8 mouse cellular contexts compared by ENCODE assay signal in the genomic region with DNA sequence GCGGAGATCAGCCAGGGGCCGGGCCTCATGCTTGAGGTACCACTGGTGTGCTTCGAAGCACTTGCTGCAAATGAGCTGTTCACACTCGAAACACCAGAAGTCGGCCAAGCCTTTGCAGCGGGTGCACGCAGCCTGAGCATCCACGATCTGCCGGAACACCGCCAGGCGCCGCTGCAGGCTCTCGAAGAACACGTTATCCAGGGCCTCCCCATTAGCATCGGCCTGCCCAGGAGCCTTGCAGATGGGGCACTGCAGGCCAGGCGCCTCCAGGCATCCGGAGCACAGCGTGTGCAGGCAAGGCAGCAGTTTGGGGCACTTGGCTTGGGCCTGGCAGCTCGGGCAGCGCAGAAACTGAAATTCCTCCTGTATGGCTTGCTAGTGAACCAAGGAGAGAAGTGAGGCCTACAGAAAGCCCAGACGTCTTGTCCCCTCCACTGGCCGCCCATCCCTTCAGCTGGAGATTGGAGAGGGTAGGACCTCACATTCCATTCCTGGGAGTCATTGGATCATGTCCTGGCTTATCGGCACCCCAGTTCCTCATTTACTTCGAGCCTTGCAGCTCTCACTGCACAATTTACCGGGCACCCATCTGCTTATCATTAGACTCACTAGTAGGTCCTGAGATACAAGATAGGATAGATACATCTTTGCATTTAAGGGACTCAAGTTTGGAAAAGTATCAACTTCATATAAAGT. TPM values are rescaled to one million over a fixed set of nuclear protein-coding genes. Genes with fewer than 3 reads are reported as not detected.
DNase-seq lines count a peak whose midpoint lies in the region; ATAC-seq lines count a peak whose summit lies in the region.

No protein-coding gene starts in this region.

- H3K27ac ChIP-seq in embryonic facial prominence, embryonic 14.5 days (replicated peaks; ENCODE audit: low read depth, low read length) = peak overlapping the region; percentile 70
- peak overlapping the region; percentile 77; the same call in 1 of the 2 replicates for H3K27ac ChIP-seq in limb, embryonic 13.5 days
- H3K27ac ChIP-seq in midbrain, embryonic 15.5 days = no peak overlapping the region

- ATAC-seq in embryonic facial prominence, embryonic 14.5 days (ENCODE audit: low read depth) = peak; percentile 84
- ATAC-seq in limb, embryonic 13.5 days (ENCODE audit: low FRiP score, low read depth) = peak; percentile 69; the same call in 1 of the 2 replicates
- ATAC-seq in midbrain, embryonic 15.5 days (replicated peaks) = peak; percentile 50; the same call in 1 of the 2 replicates

- H3K4me2 ChIP-seq in embryonic facial prominence, embryonic 14.5 days (ENCODE audit: low read depth, low read length) = peak overlapping the region; percentile 70
- H3K4me2 ChIP-seq in limb, embryonic 13.5 days (replicated peaks) = peak overlapping the region; percentile 67
- peak overlapping the region; percentile 37 for H3K4me2 ChIP-seq in midbrain, embryonic 15.5 days

- H3K27me3 ChIP-seq in embryonic facial prominence, embryonic 14.5 days (replicated peaks; ENCODE audit: control insufficient read depth, insufficient read depth, low read length) = no peaks in the 10 kb centered on the region
- H3K27me3 ChIP-seq in limb, embryonic 13.5 days = no peaks in the 10 kb centered on the region
- H3K27me3 ChIP-seq in midbrain, embryonic 15.5 days (replicated peaks) = no peaks in the 10 kb centered on the region

- H3K4me1 ChIP-seq in embryonic facial prominence, embryonic 14.5 days (ENCODE audit: control insufficient read depth, insufficient read depth, low read length) = peaks cover 37% of the 10 kb centered on the region
- H3K4me1 ChIP-seq in limb, embryonic 13.5 days = peaks cover 61% of the 10 kb centered on the region
- H3K4me1 ChIP-seq in midbrain, embryonic 15.5 days = peaks cover 27% of the 10 kb centered on the region

- peak; percentile 94 for DNase-seq in 3134 (ENCODE audit: extremely low read depth, insufficient read length, low spot score)
- peak; percentile 86 to 91 for DNase-seq in adrenal gland, postnatal 36 days
- DNase-seq in embryonic facial prominence, embryonic 14.5 days (ENCODE audit: low spot score) = peak; percentile 92
- peak; percentile 77 for DNase-seq in heart, adult 8-10 months (ENCODE audit: low spot score)
- DNase-seq in kidney, adult 9 months = peak; percentile 82
- peak; percentile 86 to 94 for DNase-seq in spleen, postnatal 10 days (ENCODE audit: low spot score in 2 of 2)

- H3K36me3 ChIP-seq in embryonic facial prominence, embryonic 14.5 days (ENCODE audit: control insufficient read depth, insufficient read depth, low read length) = peaks cover 7% of the 10 kb centered on the region; the same call in 1 of the 2 replicates
- no peaks in the 10 kb centered on the region for H3K36me3 ChIP-seq in limb, embryonic 13.5 days
- H3K36me3 ChIP-seq in midbrain, embryonic 15.5 days (replicated peaks) = no peaks in the 10 kb centered on the region

- H3K9ac ChIP-seq in embryonic facial prominence, embryonic 14.5 days (ENCODE audit: low read depth, low read length) = peak overlapping the region; percentile 65
- H3K9ac ChIP-seq in limb, embryonic 13.5 days = peak overlapping the region; percentile 68
- H3K9ac ChIP-seq in midbrain, embryonic 15.5 days = peak overlapping the region; percentile 18

- H3K4me3 ChIP-seq in embryonic facial prominence, embryonic 14.5 days (ENCODE audit: low read depth, low read length) = peak overlapping the region; percentile 29
- H3K4me3 ChIP-seq in limb, embryonic 13.5 days = peak overlapping the region; percentile 39
- 0 out of 2 replicates have a peak overlapping the region, but pooled peaks have one; percentile 2 for H3K4me3 ChIP-seq in midbrain, embryonic 15.5 days

- no peaks in the 10 kb centered on the region for H3K9me3 ChIP-seq in embryonic facial prominence, embryonic 14.5 days (ENCODE audit: control insufficient read depth, low read length)
- H3K9me3 ChIP-seq in limb, embryonic 13.5 days = no peaks in the 10 kb centered on the region
- no peaks in the 10 kb centered on the region for H3K9me3 ChIP-seq in midbrain, embryonic 15.5 days

- 7% methylated on average over 25 of the region's 25 CpGs for WGBS in embryonic facial prominence, embryonic 14.5 days
- WGBS in limb, embryonic 13.5 days = 11% methylated on average over 25 of the region's 25 CpGs
- WGBS in midbrain, embryonic 15.5 days = 15% methylated on average over 25 of the region's 25 CpGs

RNA-seq across cellular contexts. Expression of a gene that starts 2.4 kb away (rescaled TPM):
- total RNA-seq in adrenal gland, postnatal 36 days (2021) = 10 to 100 TPM; 22.4 to 24.2 TPM
- polyA plus RNA-seq in embryonic facial prominence, embryonic 14.5 days (2014; fragmentation: Nextera tagmentation; extraction: Ambion mirVana) = 14.6 and 15.3 TPM in 2 replicates
- 1 to 10 TPM; 7.0 to 9.1 (median 8.0) TPM for total RNA-seq in heart, adult 8-10 months (2022)
- polyA plus RNA-seq in limb, embryonic 13.5 days (2015; fragmentation: Nextera tagmentation; extraction: Ambion mirVana) = 15.3 and 18.2 TPM in 2 replicates
- polyA plus RNA-seq in midbrain, embryonic 15.5 days (2015; fragmentation: Nextera tagmentation; extraction: Ambion mirVana) = 3.9 and 5.0 TPM in 2 replicates

RNA-seq across cellular contexts. Expression of a gene that starts 5.8 kb away (rescaled TPM):
- 10 to 100 TPM; 15.7 to 19.2 TPM for total RNA-seq in adrenal gland, postnatal 36 days (2021)
- polyA plus RNA-seq in embryonic facial prominence, embryonic 14.5 days (2014; fragmentation: Nextera tagmentation; extraction: Ambion mirVana) = 25.0 and 34.1 TPM in 2 replicates
- total RNA-seq in heart, adult 8-10 months (2022) = 10 to 100 TPM in 3 of 4 experiments, 1 to 10 TPM in 1; 9.5 to 13.4 (median 11.7) TPM
- 44.2 and 45.6 TPM in 2 replicates for polyA plus RNA-seq in limb, embryonic 13.5 days (2015; fragmentation: Nextera tagmentation; extraction: Ambion mirVana)
- 136 and 140 TPM in 2 replicates for polyA plus RNA-seq in midbrain, embryonic 15.5 days (2015; fragmentation: Nextera tagmentation; extraction: Ambion mirVana)

RNA-seq across cellular contexts. Expression of a gene that starts 43.1 kb away (rescaled TPM):
- total RNA-seq in adrenal gland, postnatal 36 days (2021) = 1 to 10 TPM; 2.3 to 3.3 TPM
- polyA plus RNA-seq in embryonic facial prominence, embryonic 14.5 days (2014; fragmentation: Nextera tagmentation; extraction: Ambion mirVana) = 2.5 and 3.1 TPM in 2 replicates
- 1 to 10 TPM in 1 of 4 experiments, under 1 TPM in 3; 0.53 to 2.5 (median 0.73) TPM for total RNA-seq in heart, adult 8-10 months (2022)
- 2.0 and 2.1 TPM in 2 replicates for polyA plus RNA-seq in limb, embryonic 13.5 days (2015; fragmentation: Nextera tagmentation; extraction: Ambion mirVana)
- polyA plus RNA-seq in midbrain, embryonic 15.5 days (2015; fragmentation: Nextera tagmentation; extraction: Ambion mirVana) = 44.4 and 55.1 TPM in 2 replicates

RNA-seq across cellular contexts. Expression of a gene that starts 43.1 kb away (rescaled TPM):
- 10 to 100 TPM; 23.7 to 32.1 TPM for total RNA-seq in adrenal gland, postnatal 36 days (2021)
- polyA plus RNA-seq in embryonic facial prominence, embryonic 14.5 days (2014; fragmentation: Nextera tagmentation; extraction: Ambion mirVana) = 118 and 137 TPM in 2 replicates
- total RNA-seq in heart, adult 8-10 months (2022) = 10 to 100 TPM; 18.0 to 21.1 (median 19.4) TPM
- polyA plus RNA-seq in limb, embryonic 13.5 days (2015; fragmentation: Nextera tagmentation; extraction: Ambion mirVana) = 207 and 210 TPM in 2 replicates
- 36.1 and 46.9 TPM in 2 replicates for polyA plus RNA-seq in midbrain, embryonic 15.5 days (2015; fragmentation: Nextera tagmentation; extraction: Ambion mirVana)

Comparison
In these comparisons a context has a peak if more than half of its experiments do, and no peak if none do; other contexts are left out.
1. H3K9ac ChIP-seq: peak in every context shown above with its lines; median percentile 68 in limb, embryonic 13.5 days; 65 in embryonic facial prominence, embryonic 14.5 days; 18 in midbrain, embryonic 15.5 days.
2. RNA of a gene that starts 43.1 kb away (polyA plus RNA-seq): 44.4 to 55.1 TPM in midbrain, embryonic 15.5 days; 2.5 to 3.1 TPM in embryonic facial prominence, embryonic 14.5 days and 2.0 to 2.1 TPM in limb, embryonic 13.5 days; every median in the first group is over 10 times any median in the second.
3. Peak in every context shown above with its lines, with median percentiles within 50 percentile points of each other: DNase-seq, ATAC-seq, H3K4me2 ChIP-seq and H3K4me3 ChIP-seq.